Mouse (Mus musculus): ENCODE measurements around the gene Anapc15.

DNA sequence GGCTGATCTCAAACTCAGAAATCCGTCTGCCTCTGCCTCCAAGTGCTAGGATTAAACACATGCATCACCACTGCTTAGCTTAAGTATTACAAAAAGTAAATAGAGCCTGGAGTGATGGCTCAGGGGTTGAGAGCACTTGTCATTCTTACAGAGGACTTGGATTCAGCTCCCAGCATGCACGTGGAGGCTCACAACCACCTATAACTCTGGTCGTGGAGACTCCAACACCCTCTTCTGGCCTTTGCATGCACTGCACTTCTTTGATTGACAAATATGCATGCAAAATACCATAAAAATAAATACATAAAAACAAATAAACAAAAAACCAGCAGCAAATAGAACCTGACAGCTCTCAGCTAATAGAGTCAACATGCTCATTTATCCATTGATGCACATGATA, 1.2 kb upstream of the Anapc15 start:
- TF ChIP-seq USF1 (IDR thresholded peaks at IDR 0.05; ENCODE audit: low read depth) (no peak), CTCF (IDR thresholded peaks at IDR 0.05; ENCODE audit: control insufficient read depth, insufficient read depth, insufficient read length) (no peak), MAX (IDR thresholded peaks at IDR 0.05) (no peak), CEBPB (IDR thresholded peaks at IDR 0.05; ENCODE audit: low read depth) (no peak)

Measured in C2C12 (cell line).